Mouse (Mus musculus) liver, postnatal 0 days (tissue): ENCODE data around the gene Cit. TPM values are rescaled to one million over a fixed set of nuclear protein-coding genes. Genes with fewer than 3 reads are reported as not detected.

Experiments
- ATAC-seq: fragments of 200-750 bp; cut with Nextera tagmentation; 2 replicates; pipeline ENCODE4 v1.8.0; 2017; ENCODE audit warnings: mild to moderate bottlenecking, moderate library complexity
- DNase-seq: peaks from one replicate; pipeline ENCODE4 v3.0.0-alpha.2; 2016
- H3K27ac ChIP-seq: fragments of 300-500 bp; sonication (generic); 2 replicates; pipeline ENCODE4 v1.5.1; 2014; ENCODE audit warnings: antibody characterized with exemption, moderate library complexity, mild to moderate bottlenecking, low read depth
- H3K27me3 ChIP-seq: fragments of 300-500 bp; sonication (generic); 2 replicates; pipeline ENCODE4 v1.6.1; 2014; ENCODE audit warnings: low read length, control low read depth, mixed read lengths; ENCODE audit not compliant: insufficient read depth
- H3K36me3 ChIP-seq: fragments of 300-500 bp; sonication (generic); replicated peaks from 2 replicates; pipeline ENCODE4 v1.6.1; 2014; ENCODE audit warnings: mild to moderate bottlenecking, control low read depth, low read length, moderate library complexity, mixed read lengths; ENCODE audit not compliant: insufficient read depth
- H3K4me1 ChIP-seq: fragments of 300-500 bp; sonication (generic); 2 replicates; pipeline ENCODE4 v1.6.1; 2014; ENCODE audit warnings: antibody characterized with exemption, mild to moderate bottlenecking, control low read depth; ENCODE audit not compliant: insufficient read depth
- H3K4me2 ChIP-seq: fragments of 300-500 bp; sonication (generic); 2 replicates; pipeline ENCODE4 v1.6.1; 2014; ENCODE audit warnings: low read depth, mild to moderate bottlenecking, low read length, moderate library complexity, mixed read lengths
- H3K4me3 ChIP-seq: fragments of 300-500 bp; sonication (generic); 2 replicates; pipeline ENCODE4 v1.5.1; 2014; ENCODE audit warnings: low read depth, low read length
- H3K9ac ChIP-seq: fragments of 300-500 bp; sonication (generic); replicated peaks from 2 replicates; pipeline ENCODE4 v1.6.1; 2014; ENCODE audit warnings: mild to moderate bottlenecking, moderate library complexity
- H3K9me3 ChIP-seq: fragments of 300-500 bp; sonication (generic); 2 replicates; pipeline ENCODE4 v1.6.1; 2016; ENCODE audit warnings: mild to moderate bottlenecking, control low read depth, low read length, mixed read lengths
- CTCF ChIP-seq: sonication (generic); IDR thresholded peaks from 2 replicates; pipeline ENCODE4 v1.5.1; 2016; ENCODE audit warnings: antibody characterized with exemption, low read depth
- EP300 ChIP-seq: IDR thresholded peaks from 2 replicates; pipeline ENCODE4 v1.6.1; 2016; ENCODE audit warnings: antibody characterized with exemption, low read depth, mild to moderate bottlenecking
- WGBS: fragments of 180-500 bp; shearing (Covaris S2); extraction: QIAGEN DNeasy Blood & Tissue Kit; methylation state at CpG from one replicate; pipeline ENCODE4 v1.1.7; 2014; ENCODE audit not compliant: insufficient replicate concordance; 5-methylcytosine and 5-hydroxymethylcytosine counted together
- polyA plus RNA-seq: library from polyadenylated mRNA; unstranded; fragments of >200 nt; fragmentation: Nextera tagmentation; extraction: Ambion mirVana; gene quantifications from 2 replicates; pipeline ENCODE4 v1.2.1, GENCODE M21; 2015

The Cit gene
- polyA plus RNA-seq, 1 experiment from 2014 or later: 11.5 TPM

- Histone ChIP-seq H3K27me3 (no peaks in the 10 kb centered on the region), H3K27ac (no peak overlapping the region), H3K4me1 (no peaks in the 10 kb centered on the region), H3K36me3 (peaks cover 56% of the 10 kb centered on the region), H3K9ac (no peak overlapping the region), H3K4me2 (no peak overlapping the region), H3K9me3 (no peaks in the 10 kb centered on the region), H3K4me3 (no peak overlapping the region)
- ATAC-seq: no peak
- DNase-seq: no peak
- WGBS: 95% methylated on average over 11 of the region's 11 CpGs
- TF ChIP-seq CTCF (no peak), EP300 (no peak)
These were observed 87.2 kb downstream of the Cit start for GRCm38 (mm10) chr5:115932325-115932724.

GRCm38 (mm10) chr5:115936851-115937250 is 91.8 kb downstream of the Cit start:
- ATAC-seq (no peak), DNase-seq (no peak)
- 94% methylated on average over 15 of the region's 15 CpGs for WGBS
- H3K4me2 ChIP-seq: no peak overlapping the region
- no peaks in the 10 kb centered on the region for H3K9me3 ChIP-seq
- H3K36me3 ChIP-seq: peaks cover 58% of the 10 kb centered on the region
- no peaks in the 10 kb centered on the region for H3K4me1 ChIP-seq
- TF ChIP-seq CTCF: no peak
- TF ChIP-seq EP300: no peak
- no peak overlapping the region for H3K4me3 ChIP-seq
- H3K27ac ChIP-seq: no peak overlapping the region
- no peak overlapping the region for H3K9ac ChIP-seq
- H3K27me3 ChIP-seq: no peaks in the 10 kb centered on the region

- H3K9me3 ChIP-seq: no peaks in the 10 kb centered on the region
- no peak for ATAC-seq
- DNase-seq: no peak
- TF ChIP-seq EP300: no peak
- no peak for TF ChIP-seq CTCF
- no peak overlapping the region for H3K9ac ChIP-seq
- no peaks in the 10 kb centered on the region for H3K4me1 ChIP-seq
- H3K4me3 ChIP-seq: no peak overlapping the region
- peaks cover 54% of the 10 kb centered on the region for H3K36me3 ChIP-seq
- H3K27me3 ChIP-seq: no peaks in the 10 kb centered on the region
- no peak overlapping the region for H3K4me2 ChIP-seq
- 85% methylated on average over 6 of the region's 6 CpGs for WGBS
- H3K27ac ChIP-seq: no peak overlapping the region
These were observed 92.5 kb downstream of the Cit start for GRCm38 (mm10) chr5:115937566-115937965.

GRCm38 (mm10) chr5:115938999-115939398 is 93.9 kb downstream of the Cit start:
- H3K4me1 ChIP-seq: no peaks in the 10 kb centered on the region
- no peak overlapping the region for H3K4me2 ChIP-seq
- 95% methylated on average over 13 of the region's 13 CpGs for WGBS
- H3K9ac ChIP-seq: no peak overlapping the region
- H3K9me3 ChIP-seq: no peaks in the 10 kb centered on the region
- no peak overlapping the region for H3K27ac ChIP-seq
- no peak overlapping the region for H3K4me3 ChIP-seq
- DNase-seq (no peak), ATAC-seq (no peak)
- H3K27me3 ChIP-seq: no peaks in the 10 kb centered on the region
- TF ChIP-seq CTCF (no peak), EP300 (no peak)
- H3K36me3 ChIP-seq: peaks cover 65% of the 10 kb centered on the region

- DNase-seq: no peak
- Histone ChIP-seq H3K4me1 (peaks cover 3% of the 10 kb centered on the region; the same call in 1 of the 2 replicates), H3K9ac (no peak overlapping the region), H3K36me3 (peaks cover 71% of the 10 kb centered on the region), H3K27me3 (no peaks in the 10 kb centered on the region), H3K4me3 (no peak overlapping the region), H3K4me2 (no peak overlapping the region), H3K9me3 (no peaks in the 10 kb centered on the region), H3K27ac (no peak overlapping the region)
- no peak for ATAC-seq
- 92% methylated on average over 3 of the region's 3 CpGs for WGBS
- TF ChIP-seq CTCF (peak; percentile 39; the same call in 1 of the 2 replicates), EP300 (no peak)
These were observed 97.3 kb downstream of the Cit start for GRCm38 (mm10) chr5:115942389-115942788.

- WGBS: 51% methylated on average over 11 of the region's 11 CpGs
- peak overlapping the region; percentile 9; the same call in 1 of the 2 replicates for H3K9ac ChIP-seq
- DNase-seq (peak; percentile 38), ATAC-seq (peak; percentile 88)
- TF ChIP-seq CTCF: no peak
- TF ChIP-seq EP300: no peak
- H3K9me3 ChIP-seq: no peaks in the 10 kb centered on the region
- H3K4me2 ChIP-seq: peak overlapping the region; percentile 61
- no peaks in the 10 kb centered on the region for H3K27me3 ChIP-seq
- peak overlapping the region; percentile 29 for H3K4me3 ChIP-seq
- H3K36me3 ChIP-seq: peaks cover 70% of the 10 kb centered on the region
- peaks cover 3% of the 10 kb centered on the region; the same call in 1 of the 2 replicates for H3K4me1 ChIP-seq
- H3K27ac ChIP-seq: peak overlapping the region; percentile 57
These were observed 99.9 kb downstream of the Cit start for GRCm38 (mm10) chr5:115944791-115945490.
